Mouse (Mus musculus) MEL (cell line): ENCODE data around the gene BC080695. TPM values are rescaled to one million over a fixed set of nuclear protein-coding genes. Genes with fewer than 3 reads are reported as not detected.
"Not testable (repeated sequence)": the region's sequence is repeated elsewhere in the genome, so short reads cannot be mapped to it uniquely, and the experiment has no call there.

Source experiments
- DNase-seq: peaks from one replicate; pipeline ENCODE4 v3.0.0; 2011; ENCODE audit warnings: low read depth, low spot score
- H3K27ac ChIP-seq: 2 replicates; pipeline ENCODE4 v1.5.1; 2012; ENCODE audit warnings: low read depth, mild to moderate bottlenecking, control low read depth, low read length, moderate library complexity; ENCODE audit not compliant: control insufficient read depth
- H3K27me3 ChIP-seq, 2 experiments: fragments of 150-350 bp in 1 of 2; sonication (generic) in 1 of 2; 2 replicates each; pipeline ENCODE4 v1.6.1; 2012; ENCODE audit warnings: low read length in 2 of 2, mild to moderate bottlenecking in 2 of 2, improper control_type of control experiment in 1 of 2, moderate library complexity in 1 of 2; ENCODE audit not compliant: insufficient read depth in 2 of 2, control insufficient read depth in 1 of 2
- H3K36me3 ChIP-seq, 2 experiments: 2 replicates each; pipeline ENCODE4 v1.6.1; 2012 to 2014; ENCODE audit warnings: low read length in 2 of 2, improper control_type of control experiment in 1 of 2, inconsistent platforms in 1 of 2, mild to moderate bottlenecking in 1 of 2; ENCODE audit not compliant: insufficient read depth in 2 of 2, control insufficient read depth in 1 of 2
- H3K4me1 ChIP-seq, 2 experiments: fragments of 150-350 bp in 1 of 2; sonication (generic) in 1 of 2; 2 replicates each; pipeline ENCODE4 v1.6.1; 2012; ENCODE audit warnings: low read length in 2 of 2, improper control_type of control experiment in 1 of 2, mild to moderate bottlenecking in 1 of 2; ENCODE audit not compliant: insufficient read depth in 2 of 2, control insufficient read depth in 1 of 2
- H3K4me3 ChIP-seq, 2 experiments: fragments of 150-350 bp in 1 of 2; sonication (generic) in 1 of 2; 2 replicates each; pipeline ENCODE4 v1.5.1; 2012; ENCODE audit warnings: low read depth in 2 of 2, low read length in 2 of 2, mild to moderate bottlenecking in 2 of 2, moderate library complexity in 2 of 2, control low read depth in 1 of 2, improper control_type of control experiment in 1 of 2; ENCODE audit not compliant: control insufficient read depth in 1 of 2, insufficient read depth in 1 of 2
- H3K79me2 ChIP-seq: 2 replicates; pipeline ENCODE4 v1.6.1; 2012; ENCODE audit warnings: mild to moderate bottlenecking, low read length, moderate library complexity; ENCODE audit not compliant: control insufficient read depth, poor library complexity, insufficient read depth
- H3K9ac ChIP-seq: 2 replicates; pipeline ENCODE4 v1.6.1; 2012; ENCODE audit warnings: low read depth, mild to moderate bottlenecking, control low read depth, low read length, moderate library complexity; ENCODE audit not compliant: control insufficient read depth, poor library complexity, severe bottlenecking
- H3K9me3 ChIP-seq: fragments of 150-350 bp; sonication (generic); replicated peaks from 2 replicates; pipeline ENCODE4 v1.6.1; 2012; ENCODE audit warnings: mild to moderate bottlenecking, low read length, improper control_type of control experiment, moderate library complexity; ENCODE audit not compliant: insufficient read depth
- polyA plus RNA-seq, 2 experiments: library from polyadenylated mRNA; stranded (reverse) in 1 of 2; unstranded in 1 of 2; fragments of >175 nt in 1 of 2; fragments of >200 nt in 1 of 2; gene quantifications; 2 replicates each; pipeline versions ENCODE4 v1.2.1 to v1.2.4; 2012; ENCODE audit warnings: low replicate concordance in 2 of 2, low read depth in 1 of 2; ENCODE audit not compliant: insufficient read length in 2 of 2, insufficient read depth in 1 of 2, missing spikeins in 1 of 2
- total RNA-seq: library from RNA; depleted of rRNA; stranded (reverse); fragments of 300-350 nt; gene quantifications from 2 replicates; pipeline ENCODE4 v1.2.3, GENCODE M21; 2012; rRNA removed

Gene BC080695
- total and polyA plus RNA-seq, 3 experiments = not detected

GRCm38 (mm10) chr4:143618101-143618500 lies 66.6 kb downstream of the BC080695 start:
- not testable (repeated sequence) for H3K79me2 ChIP-seq, DNase-seq, H3K9ac ChIP-seq

More at GRCm38 (mm10) chr4:143618101-143618500, 66.6 kb downstream of the BC080695 start:
- not testable (repeated sequence) for H3K27me3 ChIP-seq, H3K27ac ChIP-seq, H3K36me3 ChIP-seq, H3K4me1 ChIP-seq, H3K9me3 ChIP-seq, H3K4me3 ChIP-seq

Other genes starting within 250 kb of the BC080695 start
- not detected in 2 replicates for gene Lrrc38, start 201.9 kb upstream of the BC080695 start, total RNA-seq
- gene Lrrc38, start 201.9 kb upstream of the BC080695 start, polyA plus RNA-seq = not detected
- gene Pramel1, start 157.3 kb upstream of the BC080695 start, total RNA-seq = not detected in 2 replicates
- gene Pramel1, start 157.3 kb upstream of the BC080695 start, polyA plus RNA-seq = not detected
- not detected in 2 replicates for gene Pramef8, start 139.3 kb upstream of the BC080695 start, total RNA-seq
- not detected for gene Pramef8, start 139.3 kb upstream of the BC080695 start, polyA plus RNA-seq
- not detected in 2 replicates for gene Oog4, start 101.4 kb upstream of the BC080695 start, total RNA-seq
- gene Oog4, start 101.4 kb upstream of the BC080695 start, polyA plus RNA-seq = not detected
- not detected in 2 replicates for gene Gm13043, start 40.4 kb upstream of the BC080695 start, total RNA-seq
- not detected for gene Gm13043, start 40.4 kb upstream of the BC080695 start, polyA plus RNA-seq
- not detected in 2 replicates for gene Gm13040, start 15.7 kb upstream of the BC080695 start, total RNA-seq
- gene Gm13040, start 15.7 kb upstream of the BC080695 start, polyA plus RNA-seq = not detected
- not detected in 2 replicates for gene Gm13057, start within 50 bp of the BC080695 start, total RNA-seq
- not detected for gene Gm13057, start within 50 bp of the BC080695 start, polyA plus RNA-seq
- not detected in 2 replicates for gene Gm13083, start 63.3 kb downstream of the BC080695 start, total RNA-seq
- not detected for gene Gm13083, start 63.3 kb downstream of the BC080695 start, polyA plus RNA-seq
- gene Gm13088, start 105.5 kb downstream of the BC080695 start, total RNA-seq = not detected in 2 replicates
- gene Gm13088, start 105.5 kb downstream of the BC080695 start, polyA plus RNA-seq = not detected
- not detected in 2 replicates for gene Gm13089, start 151.0 kb downstream of the BC080695 start, total RNA-seq
- gene Gm13089, start 151.0 kb downstream of the BC080695 start, polyA plus RNA-seq = not detected
- not detected in 2 replicates for gene Gm13078, start 167.8 kb downstream of the BC080695 start, total RNA-seq
- not detected for gene Gm13078, start 167.8 kb downstream of the BC080695 start, polyA plus RNA-seq
- not detected in 2 replicates for gene Gm13023, start 237.7 kb downstream of the BC080695 start, total RNA-seq
- not detected for gene Gm13023, start 237.7 kb downstream of the BC080695 start, polyA plus RNA-seq